Mouse (Mus musculus): ENCODE results near the gene Nphp4. TPM values are rescaled to one million over a fixed set of nuclear protein-coding genes. Genes with fewer than 3 reads are reported as not detected.
"Not testable (repeated sequence)": the region's sequence is repeated elsewhere in the genome, so short reads cannot be mapped to it uniquely, and the experiment has no call there.

The Nphp4 gene
- polyA plus RNA-seq, 1 experiment from 2014 or later: 7.0 TPM

DNA sequence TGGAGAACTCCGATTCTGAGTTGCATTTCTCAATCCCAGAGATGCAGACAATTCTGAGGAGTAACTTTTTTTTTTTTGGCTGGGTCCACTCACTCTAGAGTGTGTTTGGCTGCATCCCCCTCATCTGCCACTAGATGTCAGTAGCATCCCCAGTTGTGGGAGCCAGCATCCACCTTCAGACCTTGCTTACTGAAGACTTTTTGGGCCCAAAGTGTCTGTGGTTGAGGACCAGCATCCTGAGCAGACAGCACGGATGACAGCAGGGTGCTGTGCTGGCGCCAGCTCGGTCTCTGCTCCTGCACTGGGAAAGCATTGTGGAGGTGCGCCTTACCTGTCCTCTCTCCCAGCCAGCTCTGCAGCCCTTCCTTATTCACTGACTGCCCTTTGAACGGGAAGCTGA is 43.6 kb downstream of the Nphp4 start:
- in situ Hi-C loops (cut with MboI; ENCODE audit: low pct_unique_long_range_greater_than_20kb): no loop called here
- CTCF ChIA-PET: interaction anchor here (0.8 to 1.7 kb wide), 2 partner anchors 9 to 34 kb away, joined by 3 to 7 read pairs; no protein-coding TSS in a partner anchor
- DNase-seq (ENCODE audit: low read depth, low spot score) (no peak), ATAC-seq (no peak)
- no peaks in the 10 kb centered on the region for H3K27me3 ChIP-seq
- POLR2A ChIA-PET: no interaction called here
- no peak for TF ChIP-seq CTCF (IDR thresholded peaks at IDR 0.05)

GRCm38 (mm10) chr4:152532872-152533271 is 56.4 kb downstream of the Nphp4 start:
- ChIA-PET CTCF (no interaction called here), POLR2A (no interaction called here)
- H3K27me3 ChIP-seq: no peaks in the 10 kb centered on the region
- no peak for TF ChIP-seq CTCF (IDR thresholded peaks at IDR 0.05)
- DNase-seq (ENCODE audit: low read depth, low spot score) (no peak), ATAC-seq (no peak)
- in situ Hi-C loops (cut with MboI; ENCODE audit: low pct_unique_long_range_greater_than_20kb): no loop called here

GRCm38 (mm10) chr4:152539756-152540155 is 63.2 kb downstream of the Nphp4 start:
- ChIA-PET POLR2A (no interaction called here), CTCF (no interaction called here)
- no peak for TF ChIP-seq CTCF (IDR thresholded peaks at IDR 0.05)
- DNase-seq (ENCODE audit: low read depth, low spot score) (no peak), ATAC-seq (no peak)
- in situ Hi-C loops (cut with MboI; ENCODE audit: low pct_unique_long_range_greater_than_20kb): no loop called here
- H3K27me3 ChIP-seq: no peaks in the 10 kb centered on the region

- no peak for TF ChIP-seq CTCF (IDR thresholded peaks at IDR 0.05)
- no peaks in the 10 kb centered on the region for H3K27me3 ChIP-seq
- ChIA-PET POLR2A (no interaction called here), CTCF (no interaction called here)
- DNase-seq (ENCODE audit: low read depth, low spot score) (no peak), ATAC-seq (no peak)
- in situ Hi-C loops (cut with MboI; ENCODE audit: low pct_unique_long_range_greater_than_20kb): no loop called here
These were observed 64.7 kb downstream of the Nphp4 start for GRCm38 (mm10) chr4:152541172-152541571.

DNA sequence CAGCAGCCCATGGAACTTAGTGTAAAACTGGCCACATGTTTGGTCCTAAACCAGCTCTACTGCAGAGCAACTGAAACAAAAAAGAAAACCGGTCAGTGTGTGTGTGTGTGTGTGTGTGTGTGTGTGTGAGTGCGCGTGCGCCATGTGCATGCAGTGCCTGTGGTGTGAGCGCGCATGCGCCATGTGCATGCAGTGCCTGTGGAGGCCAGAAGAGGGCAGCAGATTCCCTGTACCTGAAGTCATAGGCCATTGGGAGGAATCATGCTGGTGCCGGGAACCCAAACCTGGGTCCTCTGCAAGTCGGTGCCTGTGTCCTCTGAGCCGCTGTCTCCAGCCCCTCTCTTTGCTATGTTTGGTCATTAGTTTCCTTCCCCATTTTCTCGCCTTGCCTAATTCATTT is 65.9 kb downstream of the Nphp4 start:
- ChIA-PET CTCF (no interaction called here), POLR2A (no interaction called here)
- DNase-seq (ENCODE audit: low read depth, low spot score) (no peak), ATAC-seq (no peak)
- no peak for TF ChIP-seq CTCF (IDR thresholded peaks at IDR 0.05)
- no peaks in the 10 kb centered on the region for H3K27me3 ChIP-seq
- in situ Hi-C loops (cut with MboI; ENCODE audit: low pct_unique_long_range_greater_than_20kb): no loop called here

GRCm38 (mm10) chr4:152546481-152546880 is 70.0 kb downstream of the Nphp4 start:
- in situ Hi-C loops (cut with MboI; ENCODE audit: low pct_unique_long_range_greater_than_20kb): no loop called here
- ATAC-seq (no peak), DNase-seq (ENCODE audit: low read depth, low spot score) (no peak)
- ChIA-PET POLR2A (no interaction called here), CTCF (interaction anchor here (1.6 to 2.0 kb wide), 2 partner anchors 9 to 15 kb away, joined by 4 to 6 read pairs; no protein-coding TSS in a partner anchor)
- no peaks in the 10 kb centered on the region for H3K27me3 ChIP-seq
- no peak for TF ChIP-seq CTCF (IDR thresholded peaks at IDR 0.05)

DNA sequence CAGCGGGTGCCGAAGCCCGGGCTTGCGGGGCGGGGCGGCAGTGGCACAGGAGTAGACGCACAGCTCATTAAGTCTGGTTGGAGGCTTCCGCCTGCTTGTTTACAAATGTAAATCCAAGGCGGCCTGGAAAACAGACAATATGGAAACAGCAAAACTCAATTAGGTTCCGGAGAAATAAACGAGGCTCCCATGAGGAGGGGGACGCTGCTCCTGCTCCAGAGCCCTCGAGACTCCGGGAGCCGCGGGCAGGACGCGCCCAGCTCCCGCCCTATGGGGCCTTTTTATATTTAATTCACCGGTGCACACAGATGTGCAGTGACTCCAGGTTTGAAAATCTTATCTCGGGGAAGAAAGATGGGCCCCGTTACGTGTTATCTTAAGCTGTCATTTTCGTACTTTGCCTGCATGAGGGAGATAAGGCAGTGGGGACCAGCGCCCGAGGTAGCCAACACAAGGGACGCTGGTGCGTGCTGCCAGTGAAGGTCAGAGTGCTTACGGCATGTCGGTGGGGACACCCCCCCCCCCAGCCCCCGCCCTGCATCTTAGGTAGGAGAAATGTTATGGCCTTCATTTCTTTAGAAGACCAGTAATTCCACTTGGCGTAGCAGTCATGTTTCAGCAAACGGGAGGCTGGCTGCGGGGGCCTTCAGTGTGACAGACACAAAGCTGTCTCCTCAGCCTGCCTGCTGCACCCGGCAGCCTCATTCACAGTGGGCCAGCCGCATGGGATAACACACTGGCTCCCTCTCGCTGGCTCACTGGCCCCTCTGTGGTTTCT is 71.6 kb downstream of the Nphp4 start:
- ChIA-PET POLR2A (interaction anchor here (0.6 kb wide), 1 partner anchor 754 kb away, joined by 4 read pairs; no protein-coding TSS in a partner anchor), CTCF (interaction anchor here (1.6 kb wide), 1 partner anchor 17 kb away, joined by 4 read pairs; no protein-coding TSS in a partner anchor)
- no peak for ATAC-seq
- no peaks in the 10 kb centered on the region for H3K27me3 ChIP-seq
- DNase-seq (ENCODE audit: low read depth, low spot score): no peak
- TF ChIP-seq CTCF (IDR thresholded peaks at IDR 0.05): no peak
- in situ Hi-C loops (cut with MboI; ENCODE audit: low pct_unique_long_range_greater_than_20kb): no loop called here

DNA sequence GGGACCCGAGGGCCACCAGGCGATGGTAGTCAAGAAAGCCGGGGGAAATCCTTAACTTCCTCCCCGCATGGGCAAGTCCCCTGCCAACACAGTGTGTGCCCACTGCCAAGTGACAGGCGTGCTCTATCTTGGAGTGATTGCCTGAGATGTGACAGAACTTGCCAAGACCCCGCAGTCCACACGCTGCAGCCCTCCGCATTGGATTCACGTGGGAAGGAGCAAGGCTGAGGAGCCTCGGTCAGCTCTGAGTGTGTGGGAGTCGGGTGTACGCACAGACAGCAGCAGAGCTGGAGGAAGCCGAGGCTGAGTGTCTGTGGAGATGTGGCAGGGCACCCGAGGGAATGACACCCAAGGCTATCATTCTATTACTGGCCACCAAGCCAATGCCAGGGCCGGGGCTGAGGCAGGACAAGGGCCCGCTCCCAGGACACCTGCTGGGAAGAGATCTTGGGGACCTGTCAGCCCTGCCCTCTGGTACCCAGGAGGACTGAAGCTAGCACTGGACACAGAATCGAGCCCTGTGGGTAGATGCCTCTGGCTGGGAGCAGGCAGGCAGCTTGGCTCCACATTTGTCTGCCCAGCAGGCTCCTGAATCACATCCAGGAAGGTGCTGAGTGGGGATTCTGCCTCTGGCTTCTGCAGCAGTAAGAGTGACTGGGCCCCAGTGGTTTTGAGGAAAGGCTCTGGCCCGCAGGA is 73.1 kb downstream of the Nphp4 start:
- no peak for DNase-seq (ENCODE audit: low read depth, low spot score)
- ChIA-PET POLR2A (no interaction called here), CTCF (no interaction called here)
- in situ Hi-C loops (cut with MboI; ENCODE audit: low pct_unique_long_range_greater_than_20kb): no loop called here
- ATAC-seq: no peak
- no peaks in the 10 kb centered on the region for H3K27me3 ChIP-seq
- TF ChIP-seq CTCF (IDR thresholded peaks at IDR 0.05): no peak

- ATAC-seq (no peak), DNase-seq (ENCODE audit: low read depth, low spot score) (no peak)
- in situ Hi-C loops (cut with MboI; ENCODE audit: low pct_unique_long_range_greater_than_20kb): no loop called here
- ChIA-PET POLR2A (no interaction called here), CTCF (no interaction called here)
- no peak for TF ChIP-seq CTCF (IDR thresholded peaks at IDR 0.05)
- no peaks in the 10 kb centered on the region for H3K27me3 ChIP-seq
These were observed 73.7 kb downstream of the Nphp4 start for GRCm38 (mm10) chr4:152550203-152550549.

DNA sequence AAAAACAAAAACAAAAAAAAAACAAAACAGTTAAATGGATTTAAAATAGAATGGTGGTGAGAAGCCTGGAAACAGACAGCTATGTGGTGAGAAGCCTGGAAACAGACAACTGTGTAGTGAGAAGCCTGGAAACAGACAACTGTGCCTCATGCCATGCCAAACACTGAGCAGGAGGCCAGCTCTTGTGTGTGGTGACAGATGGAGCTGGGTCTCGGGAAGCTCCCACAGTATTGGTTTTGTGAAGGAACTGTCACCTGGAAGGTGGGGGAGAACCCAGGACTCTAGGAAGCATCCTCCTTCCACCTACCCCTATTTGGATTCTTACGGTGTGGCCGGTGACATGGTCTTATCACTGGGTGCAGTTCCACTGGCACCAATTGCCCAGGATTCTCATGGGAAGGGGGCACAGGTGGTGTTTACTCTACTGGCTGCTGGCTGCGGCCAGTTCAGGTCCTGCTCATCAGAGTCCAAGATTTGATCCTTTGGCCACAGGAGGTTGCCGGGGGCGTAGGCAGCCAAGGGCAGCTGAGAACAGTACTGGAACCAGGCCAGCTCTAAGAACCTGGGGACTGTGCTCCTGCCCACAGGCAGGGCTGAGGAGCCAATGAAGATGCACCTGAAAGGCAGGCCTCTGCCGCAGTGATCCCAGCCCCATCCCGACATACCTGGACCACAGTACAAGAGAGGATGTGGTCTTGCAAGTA is 77.2 kb downstream of the Nphp4 start:
- no peak for TF ChIP-seq CTCF (IDR thresholded peaks at IDR 0.05)
- ChIA-PET CTCF (interaction anchor here (1.0 kb wide), 1 partner anchor 33 kb away, joined by 3 read pairs; no protein-coding TSS in a partner anchor), POLR2A (interaction anchor here (0.9 kb wide), 1 partner anchor 9 kb away, joined by 3 read pairs; no protein-coding TSS in a partner anchor)
- H3K27me3 ChIP-seq: no peaks in the 10 kb centered on the region
- no peak for ATAC-seq
- no peak for DNase-seq (ENCODE audit: low read depth, low spot score)
- in situ Hi-C loops (cut with MboI; ENCODE audit: low pct_unique_long_range_greater_than_20kb): no loop called here

- TF ChIP-seq CTCF (IDR thresholded peaks at IDR 0.05): no peak
- in situ Hi-C loops (cut with MboI; ENCODE audit: low pct_unique_long_range_greater_than_20kb): no loop called here
- DNase-seq (ENCODE audit: low read depth, low spot score) (no peak), ATAC-seq (no peak)
- POLR2A ChIA-PET: interaction anchor here (0.9 kb wide), 1 partner anchor 9 kb away, joined by 3 read pairs; no protein-coding TSS in a partner anchor
- H3K27me3 ChIP-seq: no peaks in the 10 kb centered on the region
- CTCF ChIA-PET: interaction anchor here (1.0 to 2.3 kb wide), 2 partner anchors 8 to 34 kb away, joined by 3 to 6 read pairs; no protein-coding TSS in a partner anchor
These were observed 77.9 kb downstream of the Nphp4 start for GRCm38 (mm10) chr4:152554421-152554820.

DNA sequence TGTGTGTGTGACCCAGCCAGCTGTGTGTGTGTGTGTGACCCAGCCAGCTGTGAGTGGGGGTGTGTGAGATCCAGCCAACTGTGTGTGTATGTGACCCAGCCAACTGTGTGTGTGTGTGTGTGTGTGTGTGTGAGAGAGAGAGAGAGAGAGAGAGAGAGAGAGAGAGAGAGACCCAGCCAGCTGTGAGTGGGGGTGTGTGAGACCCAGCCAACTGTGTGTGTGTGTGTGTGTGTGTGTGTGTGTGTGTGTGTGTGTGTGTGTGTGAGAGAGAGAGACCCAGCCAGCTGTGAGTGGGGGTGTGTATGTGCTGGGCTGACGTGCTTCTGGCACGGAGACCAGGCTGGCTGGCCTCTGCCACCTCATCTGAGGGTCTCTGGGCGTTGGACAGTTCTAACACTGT is 79.3 kb downstream of the Nphp4 start:
- POLR2A ChIA-PET; ATAC-seq; DNase-seq (ENCODE audit: low read depth, low spot score); H3K27me3 ChIP-seq; in situ Hi-C loops (cut with MboI; ENCODE audit: low pct_unique_long_range_greater_than_20kb): not testable (repeated sequence)
- CTCF ChIA-PET: interaction anchor here (2.3 kb wide), 1 partner anchor 10 kb away, joined by 6 read pairs; no protein-coding TSS in a partner anchor
